Mouse (Mus musculus) brain, adult 2 months (tissue): ENCODE results near the gene Ptpn14.
A peak's percentile ranks its signal among the peaks of the same experiment; 100 is the strongest.

ENCODE experiments used
- DNase-seq: peaks from one replicate; pipeline ENCODE4 v3.0.0; 2011; ENCODE audit warnings: low read depth, low spot score

The Ptpn14 gene

DNA sequence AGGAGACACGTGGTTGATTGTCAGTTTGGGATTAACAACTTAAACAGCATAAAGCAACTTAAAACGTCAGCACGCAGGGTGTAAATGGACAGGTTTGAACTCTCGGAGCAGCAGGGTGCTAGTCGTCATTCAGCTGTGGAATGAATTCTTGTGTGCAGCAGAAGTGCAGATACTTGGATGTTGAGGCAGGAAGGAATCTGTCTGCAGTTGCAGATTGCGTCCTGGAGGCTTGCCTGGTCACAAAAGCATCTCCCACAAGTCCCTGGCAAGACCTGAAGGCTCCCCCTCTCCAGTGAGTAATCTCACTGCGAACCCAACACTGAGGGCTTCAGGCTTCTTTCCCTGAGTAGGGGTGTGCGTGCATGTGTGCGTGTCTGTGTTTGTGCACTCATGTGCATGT, 39.8 kb downstream of the Ptpn14 start:
- peak; percentile 18 for DNase-seq

DNA sequence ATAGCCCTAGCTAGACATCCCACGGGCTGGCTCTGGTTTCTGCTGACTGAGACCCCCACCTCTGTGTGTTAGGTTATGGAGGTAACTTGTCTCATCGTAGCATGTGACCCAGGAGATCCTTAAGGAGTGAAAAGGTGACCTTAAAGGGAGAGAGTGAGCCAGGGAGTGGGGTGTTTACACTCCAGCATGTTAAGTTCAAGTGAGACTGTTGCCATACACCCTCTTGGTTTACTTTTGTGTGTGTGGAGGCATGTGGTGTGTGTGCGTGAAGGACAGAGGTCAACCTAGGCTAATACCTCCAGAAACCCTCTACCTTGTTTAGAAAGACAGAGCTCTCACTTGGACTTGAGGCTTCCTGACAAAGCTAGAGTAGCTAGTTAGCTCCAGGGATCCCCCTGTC, 42.4 kb downstream of the Ptpn14 start:
- DNase-seq: no peak

- DNase-seq: no peak
These were observed 44.6 kb downstream of the Ptpn14 start for GRCm38 (mm10) chr1:189772707-189773106.

DNA sequence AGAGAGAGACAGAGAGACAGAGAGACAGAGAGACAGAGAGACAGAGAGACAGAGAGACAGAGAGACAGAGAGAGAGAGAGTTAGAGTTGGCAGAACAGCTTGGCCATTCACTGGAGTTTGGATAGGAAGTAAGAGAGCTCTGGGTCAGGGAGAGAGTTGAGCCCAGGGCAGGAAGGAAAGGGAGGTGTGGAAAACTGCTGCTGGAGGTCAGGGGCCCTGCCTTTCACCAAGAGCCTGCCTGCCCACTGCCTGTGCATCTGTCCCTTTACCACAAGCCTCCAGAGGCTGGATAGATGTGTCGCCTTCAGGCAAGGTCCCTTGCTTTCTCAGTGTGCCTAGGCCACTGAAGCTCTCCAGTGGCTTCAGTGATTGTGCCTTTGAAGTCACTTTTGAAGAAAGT, 46.7 kb downstream of the Ptpn14 start:
- DNase-seq: no peak

DNA sequence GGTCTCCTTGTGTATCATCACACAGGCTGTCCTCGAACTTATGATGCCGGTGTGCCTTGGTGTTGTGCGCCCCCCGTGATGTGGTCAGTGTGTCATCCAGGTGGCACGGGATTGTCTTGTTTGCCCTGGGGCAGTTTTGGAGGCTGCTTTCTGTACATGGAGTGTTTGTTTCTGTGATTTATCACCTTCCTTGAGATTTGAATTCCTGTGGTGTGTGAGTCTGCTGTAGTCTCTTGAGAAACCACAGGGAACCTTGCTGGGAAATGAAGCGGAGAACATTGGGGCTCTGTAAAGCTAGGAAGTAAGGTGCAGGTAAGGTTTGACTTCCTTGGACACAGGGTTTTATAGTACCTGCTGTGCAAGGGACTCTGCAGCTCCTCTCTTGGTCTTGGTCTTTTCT, 49.1 kb downstream of the Ptpn14 start:
- DNase-seq: no peak

GRCm38 (mm10) chr1:189778343-189778742, 50.3 kb downstream of the Ptpn14 start:
- DNase-seq: no peak

DNA sequence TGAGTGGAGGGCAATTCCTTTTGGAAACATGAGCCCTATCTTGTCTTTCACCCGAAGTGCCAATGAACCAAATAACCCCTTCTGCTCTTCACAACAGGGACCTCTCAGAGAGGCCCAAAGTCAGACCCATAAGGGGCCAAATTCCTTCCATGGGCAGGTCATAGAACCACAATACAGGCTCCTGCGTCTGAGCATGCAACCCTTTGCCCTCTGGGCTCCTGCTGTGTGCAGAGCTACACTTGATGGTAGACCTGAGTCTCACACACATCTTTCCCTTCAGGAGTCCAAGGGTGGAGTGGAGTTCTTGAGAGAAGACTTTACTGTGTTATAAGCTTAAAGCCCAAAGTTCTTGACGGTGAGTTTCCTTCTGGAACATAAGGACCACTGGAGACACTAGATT, 51.2 kb downstream of the Ptpn14 start:
- no peak for DNase-seq

DNA sequence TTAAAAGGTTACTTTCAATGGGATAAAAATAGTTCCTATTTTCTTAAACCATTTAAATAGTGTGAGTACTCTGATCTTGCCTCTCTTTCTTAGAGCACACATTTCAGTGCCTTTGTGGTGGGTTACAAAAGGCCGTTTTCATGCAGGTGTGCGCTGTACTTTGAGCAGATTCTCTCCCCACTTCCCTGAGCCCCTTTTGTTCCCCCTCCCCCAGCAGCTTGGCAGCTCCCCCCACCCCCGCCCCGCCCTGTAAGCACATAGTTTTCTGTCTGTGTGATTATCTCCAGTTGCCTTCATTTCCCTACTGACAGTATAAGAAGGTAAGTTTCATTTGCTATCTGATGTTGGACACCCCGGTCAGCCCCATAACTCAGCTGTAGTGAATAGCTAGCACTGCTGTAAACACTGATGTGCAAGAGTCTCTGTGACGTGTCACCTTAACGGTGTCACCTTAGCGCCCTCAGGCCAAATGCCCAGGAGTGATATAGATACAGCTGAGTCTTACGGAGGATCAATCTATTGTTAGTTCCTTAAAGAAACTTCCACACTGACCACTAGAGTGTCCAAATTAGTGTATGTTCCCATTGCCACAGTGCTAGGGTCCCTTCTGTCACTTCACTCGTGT, 53.8 kb downstream of the Ptpn14 start:
- DNase-seq: no peak

- DNase-seq: no peak
These were observed 54.6 kb downstream of the Ptpn14 start for GRCm38 (mm10) chr1:189782709-189783108.

DNA sequence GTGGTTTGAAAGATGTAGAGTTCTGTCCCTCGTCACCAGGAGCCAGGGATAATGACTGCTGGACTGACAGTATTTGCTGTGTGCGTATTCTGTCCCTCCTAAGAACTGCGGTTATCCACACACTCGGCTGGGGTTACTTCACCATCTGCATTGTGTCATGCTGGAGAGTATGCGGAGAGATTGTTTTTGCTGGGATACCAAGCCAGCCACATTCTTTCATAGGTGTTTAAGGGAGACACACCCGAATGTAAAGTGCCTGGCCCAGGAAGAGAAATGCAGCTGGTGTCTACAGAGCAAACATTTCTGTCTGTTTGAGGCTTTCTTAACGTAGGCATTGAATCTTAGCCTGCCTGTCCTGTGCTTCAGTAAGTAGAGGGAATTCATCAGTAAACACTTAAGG, 56.4 kb downstream of the Ptpn14 start:
- DNase-seq: no peak

- peak; percentile 81 for DNase-seq
These were observed 58.8 kb downstream of the Ptpn14 start for GRCm38 (mm10) chr1:189786707-189787485.

DNA sequence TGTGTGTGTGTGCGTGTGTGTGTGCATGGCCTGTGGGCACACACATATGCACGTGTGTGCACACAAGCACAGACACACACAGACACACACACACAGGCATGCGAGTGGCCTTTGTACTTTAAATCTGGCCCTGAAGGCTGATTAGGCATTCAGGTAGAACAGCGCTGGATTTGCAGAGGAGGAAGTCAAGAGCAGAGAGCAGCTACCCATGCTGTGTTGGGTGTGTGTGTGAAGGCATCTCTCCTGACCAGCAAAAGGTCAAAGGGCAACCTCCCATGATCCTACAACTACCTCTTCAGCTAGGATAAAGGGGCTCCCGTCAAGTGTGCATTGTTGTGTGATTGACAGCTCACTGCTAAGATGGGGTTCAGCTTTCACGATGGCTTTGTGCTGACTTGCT, 61.5 kb downstream of the Ptpn14 start:
- DNase-seq: no peak

DNA sequence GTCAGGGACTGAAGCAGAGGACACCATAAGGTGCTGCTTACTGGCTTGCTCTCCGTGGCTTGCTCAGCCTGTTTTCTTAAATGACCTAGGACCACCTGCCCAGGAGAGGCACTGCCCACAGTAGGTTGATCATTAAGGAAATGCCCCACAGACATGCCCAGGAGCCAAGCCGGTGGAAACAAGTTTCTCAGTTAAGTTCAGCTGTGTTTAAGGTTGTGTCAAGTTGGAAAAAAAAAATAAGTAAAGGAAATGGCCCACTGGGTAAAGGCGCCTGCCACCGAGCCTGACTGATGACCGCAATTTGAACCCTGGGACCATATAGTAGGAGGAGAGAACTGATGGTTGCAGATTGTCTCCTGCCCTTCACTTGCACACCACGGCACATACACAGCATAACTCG, 62.6 kb downstream of the Ptpn14 start:
- no peak for DNase-seq

GRCm38 (mm10) chr1:189791534-189792217, 63.6 kb downstream of the Ptpn14 start:
- DNase-seq: no peak

- DNase-seq: no peak
These were observed 64.6 kb downstream of the Ptpn14 start for GRCm38 (mm10) chr1:189792560-189793195.

DNA sequence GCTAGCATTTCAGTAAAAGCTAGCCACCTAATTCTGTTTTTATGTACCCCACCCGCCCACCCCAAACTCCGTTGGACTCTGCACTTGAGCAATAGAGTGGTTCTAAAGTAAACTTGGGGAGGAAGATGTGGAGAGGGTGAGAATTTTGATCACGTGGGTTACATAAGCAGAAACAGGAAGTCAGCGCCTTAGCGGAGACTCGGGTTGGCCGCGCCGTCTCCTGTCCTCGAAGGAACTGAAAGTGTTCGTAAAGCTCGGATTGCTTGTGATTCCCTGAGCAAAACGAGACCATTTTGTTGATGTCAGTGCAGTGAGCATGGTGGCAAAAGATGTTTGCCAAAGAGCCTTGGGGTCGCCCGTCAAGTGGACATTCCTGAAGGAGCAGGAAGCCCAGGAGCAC, 70.9 kb downstream of the Ptpn14 start:
- peak; percentile 56 for DNase-seq

DNA sequence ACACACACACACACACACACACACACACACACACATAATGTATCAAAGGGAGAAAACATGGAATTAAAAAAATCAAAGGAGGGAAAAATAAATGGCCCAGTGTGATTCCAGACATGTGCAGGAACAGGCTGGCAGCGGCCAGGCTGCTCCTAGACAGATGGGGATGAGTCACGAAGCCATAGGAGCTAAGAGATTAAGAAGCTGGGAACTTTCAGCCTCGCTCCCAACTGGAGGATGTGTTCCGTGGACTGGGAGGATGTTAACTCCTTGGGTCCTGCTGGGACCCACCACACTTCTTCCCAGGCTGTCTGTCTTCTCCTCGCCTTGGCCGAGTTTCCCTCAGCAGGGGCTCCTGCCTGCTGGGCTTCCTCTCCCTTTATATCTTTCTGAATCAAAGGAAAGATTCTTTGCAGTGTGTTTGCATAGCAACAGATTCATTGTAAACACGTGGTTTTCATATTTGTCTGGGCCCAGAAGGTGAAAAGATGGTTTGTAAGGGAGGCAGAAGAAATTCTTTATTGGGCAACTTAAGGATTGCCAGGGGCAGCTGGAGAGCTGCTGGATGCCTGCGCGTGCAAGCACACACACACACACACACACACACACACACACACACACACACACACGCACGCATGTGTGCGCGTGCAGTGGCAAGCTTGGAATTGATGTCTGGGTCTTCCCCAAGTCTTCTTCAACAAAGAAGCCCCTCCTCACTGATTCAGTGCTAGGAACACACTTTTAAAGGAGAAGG, 72.3 kb downstream of the Ptpn14 start:
- DNase-seq: peak; percentile 88

GRCm38 (mm10) chr1:189801303-189801702, 73.2 kb downstream of the Ptpn14 start:
- no peak for DNase-seq

GRCm38 (mm10) chr1:189802575-189802974, 74.5 kb downstream of the Ptpn14 start:
- no peak for DNase-seq

DNA sequence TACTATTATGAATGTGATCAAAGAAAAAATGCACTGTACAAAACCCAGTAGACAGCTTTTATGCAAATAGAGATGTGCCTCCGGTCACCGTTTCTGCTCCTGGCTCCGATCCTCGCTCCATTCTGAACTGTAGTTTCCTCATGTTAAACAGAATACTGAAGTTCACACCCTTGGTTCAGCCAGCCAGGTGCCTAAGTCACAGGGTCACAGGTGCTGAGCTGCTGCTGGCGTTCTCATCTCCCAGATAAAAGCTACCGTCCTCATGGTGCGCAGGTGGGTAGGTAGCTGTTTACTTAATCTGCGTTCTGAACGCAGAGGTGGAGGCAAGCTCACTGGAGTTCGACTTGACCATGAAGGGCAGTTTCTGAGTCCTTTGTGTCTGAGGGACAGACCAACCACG, 75.7 kb downstream of the Ptpn14 start:
- no peak for DNase-seq

DNA sequence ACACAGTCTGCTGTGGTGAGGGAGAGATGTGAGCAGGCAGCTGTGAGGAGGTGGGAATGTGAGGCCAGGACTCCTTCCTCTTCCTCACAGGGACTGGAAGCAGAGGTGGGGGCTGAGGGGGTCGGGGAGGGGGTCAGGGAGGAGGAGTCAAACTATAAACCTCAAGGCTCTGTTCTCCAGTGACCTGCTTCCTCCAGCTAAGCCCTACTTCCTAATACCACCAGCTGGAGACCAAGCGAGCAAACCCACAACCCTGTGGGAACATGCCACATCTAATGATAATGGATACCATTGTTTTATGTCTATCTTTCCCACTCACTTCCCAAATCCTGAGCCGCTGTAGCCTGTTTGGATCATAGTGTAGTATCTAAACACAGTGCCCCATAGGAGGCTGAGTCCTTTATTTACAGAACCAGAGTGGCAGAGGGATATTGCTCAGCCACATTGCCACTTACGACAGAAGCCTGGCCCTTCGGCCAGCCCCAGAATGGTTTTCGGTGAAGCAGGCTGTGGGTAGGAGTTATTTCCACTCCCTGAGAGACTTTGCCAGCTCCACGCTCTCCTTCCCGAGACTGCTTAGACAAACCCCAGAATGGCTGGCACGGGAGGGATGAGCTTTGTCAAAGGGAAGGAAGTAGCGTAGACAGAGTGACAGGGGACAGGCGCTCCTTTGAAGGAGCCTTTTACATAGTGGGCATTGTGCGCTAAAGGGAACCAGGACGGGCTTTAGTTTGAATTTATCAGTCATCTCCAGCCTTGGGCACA, 78.6 kb downstream of the Ptpn14 start:
- DNase-seq: peak; percentile 40
